Mouse (Mus musculus): Measurements from ENCODE around the gene Hnrnpab. TPM values are rescaled to one million over a fixed set of nuclear protein-coding genes. Genes with fewer than 3 reads are reported as not detected.
A peak's percentile ranks its signal among the peaks of the same experiment; 100 is the strongest.

Gene Hnrnpab
- polyA plus RNA-seq, 1 experiment: 749 TPM

DNA sequence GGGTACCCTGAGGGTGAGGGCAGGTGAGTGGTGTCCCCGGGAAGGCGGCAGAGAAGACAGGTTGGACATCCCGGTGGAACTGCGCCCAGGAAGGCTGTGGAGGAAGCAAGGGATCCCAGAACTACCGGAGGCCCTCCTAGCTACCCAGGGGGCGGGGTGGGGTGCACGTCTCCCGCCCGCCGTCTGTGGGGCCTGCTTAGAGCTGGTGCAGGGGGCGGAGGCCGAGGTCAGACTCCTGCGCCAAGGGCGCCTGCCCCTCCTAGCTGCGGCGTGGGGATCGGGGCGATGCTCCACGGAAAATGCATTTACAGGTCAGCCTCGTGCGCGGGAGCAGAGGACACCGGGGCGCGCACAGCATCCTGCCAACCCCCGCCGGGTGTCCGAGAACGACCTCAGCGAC lies 43.6 kb upstream of the Hnrnpab start:
- Histone ChIP-seq H3ac (ENCODE audit: control insufficient read depth, insufficient read length, low read depth) (peak overlapping the region; percentile 74), H3K36me3 (ENCODE audit: control insufficient read depth, insufficient read depth) (no peaks in the 10 kb centered on the region), H3K79me3 (ENCODE audit: low read depth) (no peaks in the 10 kb centered on the region), H3K27me3 (ENCODE audit: control insufficient read depth, insufficient read depth, insufficient read length) (no peaks in the 10 kb centered on the region), H3K79me2 (ENCODE audit: control insufficient read depth, insufficient read depth) (no peaks in the 10 kb centered on the region), H3K4me3 (ENCODE audit: insufficient read depth, poor library complexity, severe bottlenecking) (peak overlapping the region; percentile 42)
- TF ChIP-seq CTCF (IDR thresholded peaks at IDR 0.05; ENCODE audit: control insufficient read depth, insufficient read depth, insufficient read length): no peak
- no peak for TF ChIP-seq USF1 (IDR thresholded peaks at IDR 0.05; ENCODE audit: low read depth)
- TF ChIP-seq MAX (IDR thresholded peaks at IDR 0.05): no peak
- no peak for TF ChIP-seq MYOD1 (IDR thresholded peaks at IDR 0.05; ENCODE audit: control insufficient read depth, insufficient read length, low read depth)
- TF ChIP-seq FOSL1 (IDR thresholded peaks at IDR 0.05; ENCODE audit: insufficient read depth, low read length, poor library complexity, severe bottlenecking): no peak
- no peak for TF ChIP-seq CEBPB (IDR thresholded peaks at IDR 0.05; ENCODE audit: low read depth)
- no peak for TF ChIP-seq MYOG (IDR thresholded peaks at IDR 0.05; ENCODE audit: control insufficient read depth, extremely low read depth, insufficient read length)

GRCm38 (mm10) chr11:51649889-51650199 lies 43.2 kb upstream of the Hnrnpab start:
- Histone ChIP-seq H3K4me3 (ENCODE audit: insufficient read depth, poor library complexity, severe bottlenecking) (peak overlapping the region; percentile 42), H3ac (ENCODE audit: control insufficient read depth, insufficient read length, low read depth) (peak overlapping the region; percentile 74), H3K27me3 (ENCODE audit: control insufficient read depth, insufficient read depth, insufficient read length) (no peaks in the 10 kb centered on the region), H3K79me2 (ENCODE audit: control insufficient read depth, insufficient read depth) (no peaks in the 10 kb centered on the region), H3K79me3 (ENCODE audit: low read depth) (no peaks in the 10 kb centered on the region), H3K36me3 (ENCODE audit: control insufficient read depth, insufficient read depth) (no peaks in the 10 kb centered on the region)
- TF ChIP-seq MYOD1 (IDR thresholded peaks at IDR 0.05; ENCODE audit: control insufficient read depth, insufficient read length, low read depth) (no peak), USF1 (IDR thresholded peaks at IDR 0.05; ENCODE audit: low read depth) (no peak), MAX (IDR thresholded peaks at IDR 0.05) (no peak), MYOG (IDR thresholded peaks at IDR 0.05; ENCODE audit: control insufficient read depth, extremely low read depth, insufficient read length) (no peak), FOSL1 (IDR thresholded peaks at IDR 0.05; ENCODE audit: insufficient read depth, low read length, poor library complexity, severe bottlenecking) (no peak), CTCF (IDR thresholded peaks at IDR 0.05; ENCODE audit: control insufficient read depth, insufficient read depth, insufficient read length) (no peak), CEBPB (IDR thresholded peaks at IDR 0.05; ENCODE audit: low read depth) (no peak)

- Histone ChIP-seq H3K79me2 (ENCODE audit: control insufficient read depth, insufficient read depth) (no peaks in the 10 kb centered on the region), H3K36me3 (ENCODE audit: control insufficient read depth, insufficient read depth) (no peaks in the 10 kb centered on the region), H3K27me3 (ENCODE audit: control insufficient read depth, insufficient read depth, insufficient read length) (no peaks in the 10 kb centered on the region), H3K4me3 (ENCODE audit: insufficient read depth, poor library complexity, severe bottlenecking) (peak overlapping the region; percentile 42), H3K79me3 (ENCODE audit: low read depth) (no peaks in the 10 kb centered on the region), H3ac (ENCODE audit: control insufficient read depth, insufficient read length, low read depth) (peak overlapping the region; percentile 16)
- TF ChIP-seq CEBPB (IDR thresholded peaks at IDR 0.05; ENCODE audit: low read depth): no peak
- no peak for TF ChIP-seq MAX (IDR thresholded peaks at IDR 0.05)
- no peak for TF ChIP-seq MYOG (IDR thresholded peaks at IDR 0.05; ENCODE audit: control insufficient read depth, extremely low read depth, insufficient read length)
- peak; percentile 30 for TF ChIP-seq MYOD1 (IDR thresholded peaks at IDR 0.05; ENCODE audit: control insufficient read depth, insufficient read length, low read depth)
- no peak for TF ChIP-seq CTCF (IDR thresholded peaks at IDR 0.05; ENCODE audit: control insufficient read depth, insufficient read depth, insufficient read length)
- no peak for TF ChIP-seq FOSL1 (IDR thresholded peaks at IDR 0.05; ENCODE audit: insufficient read depth, low read length, poor library complexity, severe bottlenecking)
- TF ChIP-seq USF1 (IDR thresholded peaks at IDR 0.05; ENCODE audit: low read depth): no peak
Measured at GRCm38 (mm10) chr11:51649111-51649888, 42.7 kb upstream of the Hnrnpab start.

GRCm38 (mm10) chr11:51648566-51648965 lies 41.9 kb upstream of the Hnrnpab start:
- Histone ChIP-seq H3K4me3 (ENCODE audit: insufficient read depth, poor library complexity, severe bottlenecking) (no peak overlapping the region), H3ac (ENCODE audit: control insufficient read depth, insufficient read length, low read depth) (no peak overlapping the region), H3K27me3 (ENCODE audit: control insufficient read depth, insufficient read depth, insufficient read length) (no peaks in the 10 kb centered on the region)

DNA sequence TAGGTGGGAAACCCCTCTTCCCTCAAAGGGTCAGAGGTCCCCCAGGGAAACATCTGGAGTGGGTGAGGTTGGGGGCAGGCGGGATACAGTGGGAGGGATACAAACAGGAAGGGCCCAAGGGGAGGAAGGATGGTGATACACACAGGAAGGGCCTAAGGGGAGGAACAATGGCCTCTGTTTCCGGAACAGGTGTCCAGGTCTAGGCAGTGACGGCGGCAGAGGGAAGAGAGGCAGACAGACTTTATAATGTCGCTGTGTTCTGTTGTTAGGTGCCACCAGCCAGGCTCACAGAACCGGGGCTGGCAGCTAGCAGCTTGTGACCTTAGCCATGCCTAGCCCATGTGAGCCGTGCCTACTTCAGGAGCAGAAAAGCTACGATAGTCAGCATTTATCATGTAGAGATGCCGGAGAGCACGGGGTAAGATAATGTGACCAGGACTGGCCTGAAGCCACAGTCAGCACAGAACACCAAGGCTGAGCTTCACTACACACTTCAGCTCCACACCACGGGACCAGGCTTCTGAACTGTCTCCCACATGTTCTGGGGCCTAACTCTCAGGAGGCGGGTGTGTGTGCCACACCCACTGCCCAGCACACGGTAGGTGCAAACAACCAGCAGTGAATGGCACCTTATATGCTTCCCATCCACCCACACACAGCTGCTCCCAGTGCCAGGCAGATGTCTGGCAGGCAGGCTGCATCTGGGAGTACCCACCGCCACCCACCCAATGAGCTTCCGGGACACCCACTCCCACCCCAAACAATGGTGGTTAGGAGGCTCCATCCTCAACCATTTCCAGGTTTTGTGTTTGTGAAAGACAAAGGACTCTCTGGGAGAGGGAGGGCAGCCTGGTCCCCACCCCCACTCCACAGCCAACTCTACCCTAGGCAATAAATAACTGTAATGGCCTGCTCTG lies 40.4 kb upstream of the Hnrnpab start:
- H3K79me2 ChIP-seq (ENCODE audit: control insufficient read depth, insufficient read depth): no peaks in the 10 kb centered on the region
- peaks cover 5% of the 10 kb centered on the region for H3K36me3 ChIP-seq (ENCODE audit: control insufficient read depth, insufficient read depth)
- H3ac ChIP-seq (ENCODE audit: control insufficient read depth, insufficient read length, low read depth): no peak overlapping the region
- no peak overlapping the region for H3K4me3 ChIP-seq (ENCODE audit: insufficient read depth, poor library complexity, severe bottlenecking)
- TF ChIP-seq USF1 (IDR thresholded peaks at IDR 0.05; ENCODE audit: low read depth) (no peak), MYOG (IDR thresholded peaks at IDR 0.05; ENCODE audit: control insufficient read depth, extremely low read depth, insufficient read length) (no peak), CTCF (IDR thresholded peaks at IDR 0.05; ENCODE audit: control insufficient read depth, insufficient read depth, insufficient read length) (no peak), MAX (IDR thresholded peaks at IDR 0.05) (no peak), FOSL1 (IDR thresholded peaks at IDR 0.05; ENCODE audit: insufficient read depth, low read length, poor library complexity, severe bottlenecking) (no peak), CEBPB (IDR thresholded peaks at IDR 0.05; ENCODE audit: low read depth) (no peak), MYOD1 (IDR thresholded peaks at IDR 0.05; ENCODE audit: control insufficient read depth, insufficient read length, low read depth) (no peak)
- H3K27me3 ChIP-seq (ENCODE audit: control insufficient read depth, insufficient read depth, insufficient read length): no peaks in the 10 kb centered on the region
- no peaks in the 10 kb centered on the region for H3K79me3 ChIP-seq (ENCODE audit: low read depth)

More at GRCm38 (mm10) chr11:51648566-51648965, 41.9 kb upstream of the Hnrnpab start:
- no peaks in the 10 kb centered on the region for H3K79me3 ChIP-seq (ENCODE audit: low read depth)
- H3K36me3 ChIP-seq (ENCODE audit: control insufficient read depth, insufficient read depth): no peaks in the 10 kb centered on the region
- H3K79me2 ChIP-seq (ENCODE audit: control insufficient read depth, insufficient read depth): no peaks in the 10 kb centered on the region
- TF ChIP-seq CTCF (IDR thresholded peaks at IDR 0.05; ENCODE audit: control insufficient read depth, insufficient read depth, insufficient read length) (no peak), FOSL1 (IDR thresholded peaks at IDR 0.05; ENCODE audit: insufficient read depth, low read length, poor library complexity, severe bottlenecking) (no peak), CEBPB (IDR thresholded peaks at IDR 0.05; ENCODE audit: low read depth) (no peak), MYOG (IDR thresholded peaks at IDR 0.05; ENCODE audit: control insufficient read depth, extremely low read depth, insufficient read length) (no peak), MAX (IDR thresholded peaks at IDR 0.05) (no peak), MYOD1 (IDR thresholded peaks at IDR 0.05; ENCODE audit: control insufficient read depth, insufficient read length, low read depth) (no peak), USF1 (IDR thresholded peaks at IDR 0.05; ENCODE audit: low read depth) (no peak)

Data from C2C12 (cell line).